Mouse (Mus musculus): ENCODE data around the gene Svs6.
"Not testable (repeated sequence)": the region's sequence is repeated elsewhere in the genome, so short reads cannot be mapped to it uniquely, and the experiment has no call there.

Svs6 gene

GRCm38 (mm10) chr2:164316451-164316850 lies at the start of gene Svs6:
Gene Svs6 (plus strand): TSS chr2:164316751.
- not testable (repeated sequence) for DNase-seq (ENCODE audit: low spot score in 2 of 2)

DNA sequence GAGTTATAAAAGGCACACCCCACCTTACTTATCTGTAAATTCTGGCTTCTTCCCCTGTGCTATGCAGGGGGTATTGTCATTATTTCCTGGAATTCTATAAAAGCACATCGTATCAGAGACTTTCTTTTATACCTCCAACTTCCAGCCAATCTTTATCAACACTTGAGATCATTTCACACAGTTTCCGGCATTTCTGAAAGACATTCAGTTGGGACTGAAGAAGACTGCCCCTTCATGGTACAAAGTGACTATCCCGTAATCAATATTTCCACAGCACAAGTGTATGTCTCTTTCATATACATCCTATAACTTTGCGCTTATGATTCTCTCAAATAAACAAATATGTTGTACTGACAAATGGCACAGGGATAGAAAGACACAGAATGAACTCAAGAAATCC lies 38.2 kb upstream of the Svs6 start, which contains the start of gene Svs4:
Gene Svs4, minus strand, starts transcription at position 101 of the 400 bp plus-strand sequence.
- DNase-seq (ENCODE audit: low spot score in 2 of 2): no peak

- DNase-seq (ENCODE audit: low spot score in 2 of 2): not testable (repeated sequence)
These were observed 27.6 kb upstream of the Svs6 start, which contains the start of gene Svs3a for GRCm38 (mm10) chr2:164288968-164289367. Gene Svs3a (plus strand): TSS chr2:164289268.

GRCm38 (mm10) chr2:164312599-164312998 lies 4.0 kb upstream of the Svs6 start:
- DNase-seq (ENCODE audit: low spot score in 2 of 2): no peak

DNA sequence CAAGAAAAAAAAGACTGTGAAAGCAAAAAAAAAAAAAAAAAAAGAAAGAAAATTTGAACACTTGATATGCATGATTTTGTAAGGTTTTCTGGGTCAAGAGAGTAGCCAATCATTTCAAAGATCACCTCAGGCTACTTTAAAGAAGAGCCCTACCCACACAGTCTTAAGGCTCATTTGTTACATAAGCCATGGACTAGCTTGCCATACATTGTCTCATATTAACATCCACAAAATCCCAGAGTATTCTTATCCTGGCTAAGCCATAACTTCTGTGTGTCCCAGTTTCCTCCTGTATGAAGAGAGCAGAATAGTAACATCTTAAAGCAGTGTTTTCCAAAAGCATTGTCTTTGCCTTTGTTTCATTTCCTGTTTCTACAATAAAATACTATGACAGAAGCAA lies 1.1 kb upstream of the Svs6 start:
- not testable (repeated sequence) for DNase-seq (ENCODE audit: low spot score in 2 of 2)

DNA sequence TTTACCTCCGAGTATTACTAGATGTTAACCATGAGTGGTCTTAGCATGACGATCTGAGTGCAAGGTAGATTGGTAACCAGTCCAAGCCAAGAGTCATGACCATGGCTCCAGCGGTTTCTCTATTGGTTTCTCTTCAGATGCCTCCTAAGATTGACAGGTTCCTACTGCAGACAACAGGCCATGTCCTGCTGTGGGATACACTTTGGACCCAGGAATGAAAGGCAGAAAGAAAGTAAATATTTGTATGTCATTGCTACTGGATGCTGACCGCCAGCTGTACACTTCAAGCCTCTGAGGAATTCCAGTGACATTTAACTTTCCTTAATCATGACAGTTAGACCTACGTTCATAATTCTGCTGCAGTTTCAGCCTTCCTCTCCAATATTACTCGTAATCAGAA lies 4.4 kb downstream of the Svs6 start:
- no peak for DNase-seq (ENCODE audit: low spot score in 2 of 2)

- not testable (repeated sequence) for DNase-seq (ENCODE audit: low spot score in 2 of 2)
These were observed 15.9 kb downstream of the Svs6 start, which contains the start of gene Svs5 for GRCm38 (mm10) chr2:164332440-164332839. Gene Svs5 (plus strand): TSS chr2:164332740.

- DNase-seq (ENCODE audit: low spot score in 2 of 2): not testable (repeated sequence)
These were observed 27.2 kb downstream of the Svs6 start for GRCm38 (mm10) chr2:164343732-164344131.

DNA sequence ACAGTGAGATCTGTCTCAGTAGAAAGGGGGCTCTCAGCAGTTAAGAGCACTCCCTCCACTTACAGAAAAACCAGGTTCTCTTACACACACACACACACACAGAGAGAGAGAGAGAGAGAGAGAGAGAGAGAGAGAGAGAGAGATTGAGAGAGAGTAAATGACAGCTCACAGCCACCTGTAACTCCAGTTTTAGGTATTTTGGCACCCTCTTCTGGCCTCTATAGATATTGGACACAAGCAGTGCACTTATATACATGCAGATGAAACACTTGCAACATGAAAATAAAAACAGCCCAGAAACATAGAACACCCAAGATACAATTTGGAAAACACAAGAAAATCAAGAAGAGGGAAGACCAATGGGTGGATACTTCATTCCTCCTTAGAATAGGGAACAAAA lies 31.1 kb downstream of the Svs6 start:
- not testable (repeated sequence) for DNase-seq (ENCODE audit: low spot score in 2 of 2)

- DNase-seq (ENCODE audit: low spot score in 2 of 2): peak in 1 of 2 experiments; percentile 26
These were observed 32.4 kb downstream of the Svs6 start for GRCm38 (mm10) chr2:164348980-164349379.

- DNase-seq (ENCODE audit: low spot score in 2 of 2): no peak
These were observed 36.1 kb downstream of the Svs6 start for GRCm38 (mm10) chr2:164352697-164353096.

DNA sequence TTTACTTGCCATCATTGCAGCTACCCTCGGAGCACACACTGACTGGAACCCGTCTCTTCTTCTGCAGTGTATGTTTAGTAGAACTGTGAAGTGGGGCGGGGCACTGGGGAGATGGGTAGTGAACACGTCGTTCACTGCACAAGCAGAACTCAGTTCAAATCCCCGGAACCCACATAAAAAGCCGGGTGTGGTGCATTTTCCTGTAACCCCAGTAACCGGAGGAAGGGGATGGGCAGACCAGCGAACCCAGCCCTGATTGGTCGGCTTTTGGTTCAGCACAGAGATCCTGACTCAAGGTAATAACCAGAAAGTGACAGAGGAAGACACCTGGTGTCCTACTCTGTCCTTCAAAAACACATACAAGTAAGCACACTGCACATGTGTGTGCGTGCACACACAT lies 36.8 kb downstream of the Svs6 start:
- no peak for DNase-seq (ENCODE audit: low spot score in 2 of 2)

GRCm38 (mm10) chr2:164356177-164356967 lies 39.8 kb downstream of the Svs6 start:
- DNase-seq (ENCODE audit: low spot score in 2 of 2): peak in 1 of 2 experiments; percentile 25

DNA sequence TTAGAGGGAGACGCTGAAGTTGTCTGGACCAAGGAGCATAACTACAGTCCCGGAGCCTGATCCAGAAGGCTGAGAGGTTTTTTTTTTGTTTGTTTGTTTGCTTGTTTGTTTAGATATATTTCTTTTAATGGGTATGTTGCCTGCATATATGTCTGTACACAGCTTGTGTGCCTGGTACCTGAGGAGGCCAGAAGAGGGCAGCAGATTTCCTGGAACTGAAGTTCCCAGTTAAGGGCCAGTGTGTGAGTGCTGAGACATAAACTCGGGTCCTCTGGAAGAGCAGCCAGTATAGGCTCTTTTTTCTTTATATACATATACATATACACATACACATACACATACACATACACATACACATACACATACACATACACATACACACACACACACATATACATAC lies 41.8 kb downstream of the Svs6 start:
- DNase-seq (ENCODE audit: low spot score in 2 of 2): no peak

DNA sequence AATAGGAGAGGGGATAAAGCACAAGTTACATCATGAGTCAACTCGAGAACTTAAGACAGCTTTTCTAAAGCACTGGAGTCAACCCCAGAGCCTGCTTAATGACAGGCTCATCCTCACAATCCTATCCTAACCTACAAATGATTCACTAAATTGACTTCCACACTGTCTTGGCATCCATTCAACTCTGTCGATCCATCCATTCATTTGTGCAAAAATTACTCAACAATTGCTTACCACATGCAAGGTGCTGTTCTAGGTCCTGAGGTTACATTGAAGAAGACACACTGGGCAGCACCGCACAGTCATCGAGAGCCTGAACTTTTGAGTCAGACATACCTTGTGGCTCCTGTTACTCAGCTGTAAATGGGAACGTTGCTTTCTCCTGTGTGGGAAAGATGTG lies 42.5 kb downstream of the Svs6 start:
- DNase-seq (ENCODE audit: low spot score in 2 of 2): no peak

- no peak for DNase-seq (ENCODE audit: low spot score in 2 of 2)
These were observed 43.1 kb downstream of the Svs6 start for GRCm38 (mm10) chr2:164359668-164360067.

DNA sequence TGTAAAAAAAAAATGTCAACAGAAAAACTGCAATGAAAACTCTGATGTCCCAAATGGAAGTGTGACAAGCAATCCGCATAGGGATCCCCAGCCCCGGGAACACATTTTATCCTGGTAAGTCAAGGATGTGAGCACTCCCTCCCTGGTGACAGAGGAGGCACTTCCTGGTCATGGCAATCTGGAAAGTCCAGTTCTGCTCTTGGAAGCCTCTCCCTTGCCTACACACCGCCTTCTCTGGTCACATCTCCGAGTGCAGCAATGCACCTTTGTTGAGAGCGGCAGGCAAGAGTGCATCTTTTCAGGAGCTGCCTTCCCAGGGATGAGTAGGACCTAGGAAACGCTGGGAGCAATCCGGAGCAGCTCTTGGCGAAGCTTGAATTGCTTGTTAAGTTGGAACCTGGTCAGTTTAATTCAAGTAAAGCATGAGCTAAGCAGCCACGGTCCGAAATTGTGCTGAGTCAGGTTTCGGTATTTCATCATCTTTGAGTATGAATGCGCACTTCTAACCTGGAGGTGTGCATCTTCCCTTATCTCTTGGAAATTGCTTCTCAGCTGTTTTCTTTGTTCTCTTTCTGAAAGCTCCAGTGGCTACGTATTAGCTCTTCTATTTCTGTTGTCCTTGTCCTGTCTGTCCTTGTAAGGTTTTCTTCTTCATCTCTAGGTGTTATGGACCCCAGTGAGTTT lies 44.6 kb downstream of the Svs6 start:
- no peak for DNase-seq (ENCODE audit: low spot score in 2 of 2)

- DNase-seq (ENCODE audit: low spot score in 2 of 2): no peak
These were observed 50.4 kb downstream of the Svs6 start for GRCm38 (mm10) chr2:164366947-164367346.

Data from spleen, postnatal 4 days (tissue).